Mouse (Mus musculus) testis, postnatal 14 days (tissue): ENCODE data around the gene Wnt1.
A peak's percentile ranks its signal among the peaks of the same experiment; 100 is the strongest.
"Not testable (repeated sequence)": the region's sequence is repeated elsewhere in the genome, so short reads cannot be mapped to it uniquely, and the experiment has no call there.

Experiments used
- DNase-seq: peaks from one replicate; pipeline ENCODE4 v3.0.0; 2021; ENCODE audit warnings: low spot score

Wnt1 gene

DNA sequence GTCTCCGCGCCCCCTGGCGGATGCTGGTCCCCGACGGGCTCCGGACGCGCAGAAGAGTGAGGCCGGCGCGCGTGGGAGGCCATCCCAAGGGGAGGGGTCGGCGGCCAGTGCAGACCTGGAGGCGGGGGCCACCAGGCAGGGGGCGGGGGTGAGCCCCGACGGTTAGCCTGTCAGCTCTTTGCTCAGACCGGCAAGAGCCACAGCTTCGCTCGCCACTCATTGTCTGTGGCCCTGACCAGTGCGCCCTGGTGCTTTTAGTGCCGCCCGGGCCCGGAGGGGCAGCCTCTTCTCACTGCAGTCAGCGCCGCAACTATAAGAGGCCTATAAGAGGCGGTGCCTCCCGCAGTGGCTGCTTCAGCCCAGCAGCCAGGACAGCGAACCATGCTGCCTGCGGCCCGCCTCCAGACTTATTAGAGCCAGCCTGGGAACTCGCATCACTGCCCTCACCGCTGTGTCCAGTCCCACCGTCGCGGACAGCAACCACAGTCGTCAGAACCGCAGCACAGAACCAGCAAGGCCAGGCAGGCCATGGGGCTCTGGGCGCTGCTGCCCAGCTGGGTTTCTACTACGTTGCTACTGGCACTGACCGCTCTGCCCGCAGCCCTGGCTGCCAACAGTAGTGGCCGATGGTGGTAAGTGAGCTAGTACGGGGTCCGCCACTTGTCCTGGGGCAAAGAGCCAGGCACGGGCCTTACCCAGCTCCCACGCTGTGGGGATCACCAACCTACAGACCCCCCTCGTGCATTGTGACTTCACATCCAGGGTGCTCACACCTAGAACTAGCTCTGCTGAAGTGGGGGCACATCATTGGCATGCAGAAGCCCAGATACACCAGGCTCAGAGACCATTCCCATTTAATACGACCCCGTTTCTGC lies at the start of gene Wnt1:
Gene Wnt1, plus strand, starts transcription at position 197 of the 875 bp plus-strand sequence.
- no peak for DNase-seq

GRCm38 (mm10) chr15:98740219-98740618 lies 49.4 kb upstream of the Wnt1 start:
- no peak for DNase-seq

GRCm38 (mm10) chr15:98742766-98743428 lies 46.8 kb upstream of the Wnt1 start:
- no peak for DNase-seq

- DNase-seq, result not testable (repeated sequence)
Observed at GRCm38 (mm10) chr15:98743863-98744262, 45.8 kb upstream of the Wnt1 start.

DNA sequence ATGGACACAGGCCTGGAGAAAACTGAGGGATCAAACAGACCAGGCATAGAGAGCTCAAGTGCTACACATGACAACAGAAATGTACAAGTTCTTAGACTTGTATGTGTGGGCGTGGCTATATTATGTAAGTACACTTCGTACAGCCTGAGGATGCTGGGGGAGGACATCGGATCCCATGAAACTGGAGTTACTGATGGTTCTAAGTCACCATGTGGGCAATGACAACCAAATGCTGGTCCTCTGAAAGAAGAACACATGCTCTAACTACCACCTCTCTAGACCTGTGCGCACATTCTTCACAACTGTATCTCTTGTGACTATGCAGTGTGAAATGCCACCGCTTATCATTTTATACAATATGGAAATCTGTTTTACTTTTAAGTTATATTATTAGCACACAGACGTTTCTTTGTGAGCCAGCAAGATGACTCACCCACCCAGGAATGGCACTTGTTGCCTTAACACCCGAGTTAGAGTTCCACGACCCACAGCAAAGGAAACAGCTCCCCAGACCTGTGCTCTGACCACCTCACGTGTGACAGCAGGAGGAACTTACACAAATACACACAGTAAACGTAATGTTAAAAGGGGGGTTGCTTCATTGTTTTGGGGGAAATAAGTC lies 43.2 kb upstream of the Wnt1 start:
- DNase-seq, result no peak

- DNase-seq, result no peak
Observed at GRCm38 (mm10) chr15:98747296-98747695, 42.4 kb upstream of the Wnt1 start.

- no peak for DNase-seq
Observed at GRCm38 (mm10) chr15:98749093-98749492, 40.6 kb upstream of the Wnt1 start.

DNA sequence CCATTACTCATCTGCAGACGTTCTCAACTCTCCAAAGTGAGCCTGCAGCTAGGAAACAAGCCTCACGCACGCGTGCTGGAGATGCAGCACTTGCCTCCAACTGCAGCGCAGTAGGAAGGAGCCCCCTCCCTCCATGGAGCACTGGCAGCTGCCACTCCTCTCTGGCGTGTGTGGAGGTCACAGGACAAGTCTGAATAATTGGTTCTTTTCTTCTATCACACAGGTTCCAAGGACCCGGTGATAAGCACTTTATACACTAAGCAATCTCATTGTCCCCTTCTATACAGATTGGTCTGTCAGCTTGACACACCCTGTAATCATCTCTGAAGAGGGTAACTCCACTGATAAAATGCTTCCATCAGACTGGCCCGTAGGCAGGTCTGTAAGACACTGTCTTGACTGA lies 36.6 kb upstream of the Wnt1 start:
- peak; percentile 55 for DNase-seq

GRCm38 (mm10) chr15:98754125-98754524 lies 35.5 kb upstream of the Wnt1 start:
- no peak for DNase-seq

DNA sequence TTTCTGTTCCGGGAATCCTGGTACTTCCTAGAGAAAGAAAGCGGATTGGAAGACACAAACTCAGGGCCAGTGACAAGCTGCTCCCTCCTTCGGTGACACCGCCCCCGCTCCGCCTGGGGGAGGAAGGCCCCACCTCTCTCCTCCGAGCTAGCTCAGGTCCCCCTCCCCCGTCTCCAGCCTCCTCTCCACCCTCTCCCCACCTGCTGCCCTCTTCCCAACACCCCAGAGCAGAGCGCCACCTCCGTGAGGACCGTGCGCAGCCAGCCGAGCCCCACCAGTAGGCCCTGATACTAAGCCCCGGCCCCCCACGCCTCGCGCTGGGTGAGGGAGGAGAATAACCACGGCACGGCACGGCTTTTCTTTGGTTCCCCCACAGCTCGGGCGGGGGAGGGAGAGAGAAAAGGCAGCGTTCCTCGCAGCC lies 27.4 kb upstream of the Wnt1 start:
- DNase-seq, result peak; percentile 86

DNA sequence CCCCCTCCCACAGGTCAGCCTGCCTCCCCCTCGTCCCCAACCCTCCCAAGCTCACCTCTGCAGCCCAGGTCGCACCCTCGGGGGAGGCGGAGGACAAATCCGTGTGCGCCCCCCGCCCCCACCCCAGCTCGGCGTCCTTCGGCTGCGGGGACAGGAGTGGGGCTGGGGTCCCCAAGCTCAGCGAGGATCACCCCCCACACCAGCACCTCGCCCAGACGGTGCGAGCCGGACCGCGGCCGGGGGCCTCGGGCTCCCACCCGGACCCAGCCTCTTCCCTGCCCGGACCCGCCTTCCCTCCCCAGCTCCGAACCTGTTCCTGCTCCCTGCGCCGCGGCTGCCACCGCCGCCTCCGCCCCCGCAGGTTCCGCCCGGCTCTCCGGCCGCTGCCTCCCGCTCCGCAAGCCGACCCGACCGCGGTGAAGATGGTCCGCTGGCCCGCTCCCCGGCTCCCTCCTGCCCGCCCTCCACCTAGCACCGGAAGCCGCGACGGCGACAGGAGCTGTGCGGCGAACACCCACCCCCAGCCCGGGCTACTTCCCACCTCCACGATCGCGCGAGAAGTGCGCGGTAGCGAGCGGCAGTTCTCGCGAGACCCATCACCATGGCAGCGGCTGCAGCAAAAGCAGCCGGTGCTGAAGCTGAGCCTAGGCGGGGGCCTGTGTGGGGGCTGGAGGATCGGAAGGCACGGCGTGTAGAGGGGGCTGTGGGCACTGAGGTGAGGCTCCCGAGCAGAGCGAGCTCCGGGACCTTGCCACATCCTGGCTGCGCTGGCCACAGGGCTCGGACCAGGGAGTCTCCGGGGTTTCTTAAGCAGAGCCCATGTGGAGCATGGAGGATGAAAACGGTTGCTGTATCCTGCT lies 26.8 kb upstream of the Wnt1 start, which contains the start of gene Arf3:
Gene Arf3, minus strand, starts transcription at position 545 of the 860 bp plus-strand sequence.
- peak; percentile 94 for DNase-seq

DNA sequence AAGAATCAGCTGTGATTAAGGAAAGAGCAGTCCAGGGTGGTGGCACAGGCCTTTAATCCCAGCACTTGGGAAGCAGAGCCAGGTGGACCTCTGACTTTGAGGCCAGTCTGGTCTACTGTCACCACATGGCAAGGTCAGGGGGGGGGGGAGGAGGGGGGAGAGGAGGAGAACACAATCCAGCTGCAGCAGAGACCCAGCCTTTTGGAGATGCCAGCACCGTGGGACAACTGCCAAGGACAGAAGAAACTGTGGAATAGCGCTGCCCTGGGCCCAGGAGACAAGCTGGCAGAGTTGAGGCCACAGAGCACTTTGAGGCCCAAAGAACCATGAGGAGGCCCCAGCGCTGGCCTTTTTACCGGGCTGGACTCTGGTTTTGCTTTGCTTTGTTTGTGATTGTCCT lies 23.7 kb upstream of the Wnt1 start:
- no peak for DNase-seq

GRCm38 (mm10) chr15:98768259-98768658 lies 21.4 kb upstream of the Wnt1 start:
- no peak for DNase-seq

GRCm38 (mm10) chr15:98771813-98772425 lies 17.7 kb upstream of the Wnt1 start:
- DNase-seq, result no peak

- DNase-seq, result no peak
Observed at GRCm38 (mm10) chr15:98772511-98773211, 17.0 kb upstream of the Wnt1 start.

- no peak for DNase-seq
Observed at GRCm38 (mm10) chr15:98774096-98774495, 15.6 kb upstream of the Wnt1 start.

GRCm38 (mm10) chr15:98775533-98775932 lies 14.1 kb upstream of the Wnt1 start:
- no peak for DNase-seq

DNA sequence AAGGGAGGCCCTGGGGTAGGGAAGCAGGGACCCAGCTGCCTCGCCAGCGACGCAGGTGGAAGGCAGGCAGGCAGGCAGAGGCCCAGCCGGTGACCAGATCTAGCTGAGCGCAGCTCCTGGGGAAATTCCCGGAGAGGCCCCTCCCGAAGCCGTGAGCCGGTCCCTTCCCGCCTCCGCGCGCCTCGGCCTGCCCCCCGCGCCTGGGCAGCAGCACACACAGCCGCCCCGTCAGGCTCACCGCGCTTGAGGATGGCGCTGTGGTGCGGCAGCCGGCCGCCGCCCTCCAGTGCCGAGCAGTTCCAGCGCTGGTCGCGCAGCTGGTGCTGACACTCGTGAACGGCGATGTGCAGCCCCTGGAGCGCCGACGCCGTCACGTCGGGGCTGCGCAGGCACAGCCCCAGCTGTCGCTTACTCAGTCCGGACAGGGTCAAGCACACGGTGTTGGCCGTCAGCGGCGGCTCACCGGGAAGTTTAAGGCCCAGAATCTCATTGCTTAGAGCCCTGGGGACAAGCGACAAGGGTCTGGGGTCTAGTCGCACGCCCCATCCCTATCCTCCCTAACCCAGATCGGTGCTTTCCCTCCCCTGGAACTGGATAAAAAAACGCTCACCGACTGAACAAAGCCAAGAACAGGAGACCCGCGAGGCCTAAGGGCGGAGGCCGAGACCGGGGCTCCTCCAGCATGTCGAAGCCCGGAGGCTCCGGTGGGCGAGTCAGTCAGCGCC lies 13.2 kb upstream of the Wnt1 start:
- DNase-seq, result no peak

- no peak for DNase-seq
Observed at GRCm38 (mm10) chr15:98777005-98777616, 12.5 kb upstream of the Wnt1 start.

DNA sequence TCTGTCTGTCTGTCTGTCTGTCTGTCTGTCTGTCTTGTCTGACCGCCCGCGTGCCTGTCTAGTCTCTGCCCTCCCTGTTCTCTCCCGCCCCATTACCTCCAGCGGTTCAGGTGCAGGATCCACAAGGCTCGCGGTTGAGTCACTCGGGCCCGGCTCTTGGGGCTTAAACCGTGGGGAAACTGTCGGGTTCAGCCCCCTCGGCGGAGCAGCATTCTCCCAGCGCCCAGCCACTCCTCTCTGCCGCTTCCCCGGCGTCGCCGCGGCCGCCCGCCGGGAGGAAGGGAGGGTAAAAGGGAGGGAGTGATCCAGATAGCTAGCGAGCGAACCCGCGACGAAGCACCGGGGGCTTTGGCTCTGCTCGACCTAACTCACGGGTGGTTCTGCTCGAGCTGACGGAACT lies 11.9 kb upstream of the Wnt1 start, which contains the start of gene Wnt10b:
Gene Wnt10b, minus strand, starts transcription at position 389 of the 400 bp plus-strand sequence.
- DNase-seq, result no peak
